Mouse (Mus musculus): Measurements from ENCODE around the gene Gart. TPM values are rescaled to one million over a fixed set of nuclear protein-coding genes. Genes with fewer than 3 reads are reported as not detected.

Gart gene
- polyA plus RNA-seq, 1 experiment: 27.6 TPM

DNA sequence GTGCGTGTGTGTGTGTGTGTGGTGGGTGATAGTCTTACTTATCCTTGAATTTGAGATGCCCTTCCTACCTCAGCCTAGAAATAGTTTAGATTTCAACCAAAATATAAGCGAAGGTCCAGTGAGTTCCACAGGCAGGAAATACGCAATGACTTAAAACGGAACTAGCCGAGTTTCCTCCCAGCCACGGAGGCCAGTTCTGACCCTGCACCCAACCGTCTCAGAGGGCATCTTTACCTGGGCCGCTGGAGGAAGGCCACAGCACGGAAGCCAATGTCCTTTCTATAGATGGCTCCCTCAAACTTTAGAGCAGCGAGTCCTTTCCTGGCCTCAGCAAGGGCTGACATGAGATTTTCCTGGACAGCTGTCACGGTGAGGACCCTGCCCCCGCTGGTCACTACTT is 13.1 kb downstream of the Gart start:
- H3K27ac ChIP-seq (ENCODE audit: insufficient read depth, low read depth, low read length): no peak overlapping the region
- no peak overlapping the region for H3K4me3 ChIP-seq (ENCODE audit: insufficient read depth, low read length)
- H3K4me1 ChIP-seq (ENCODE audit: control insufficient read depth, insufficient read depth, low read length): peaks cover 11% of the 10 kb centered on the region
- TF ChIP-seq POLR2A (IDR thresholded peaks at IDR 0.05; ENCODE audit: borderline replicate concordance, low read depth, low read length) (no peak), CTCF (IDR thresholded peaks at IDR 0.05; ENCODE audit: low read depth, low read length) (no peak)

DNA sequence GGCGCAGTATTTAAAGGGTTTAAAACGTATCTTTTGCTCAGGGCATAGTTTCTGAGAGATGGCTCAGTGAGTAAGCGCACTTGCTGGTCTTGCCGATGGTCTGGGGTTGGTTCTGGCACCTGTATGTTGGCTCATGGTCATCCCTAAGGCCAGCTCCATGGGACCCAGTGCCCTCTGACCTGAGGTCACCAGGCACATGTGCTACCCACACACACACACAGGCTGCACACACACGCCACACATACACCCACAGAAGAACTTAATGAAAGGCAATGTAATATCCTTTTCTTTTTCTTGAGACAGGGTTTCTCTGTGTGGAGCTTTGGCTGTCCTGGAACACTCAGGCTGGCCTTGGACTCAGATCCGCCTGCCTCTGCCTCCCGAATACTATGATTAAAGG is 13.8 kb downstream of the Gart start:
- Histone ChIP-seq H3K4me1 (ENCODE audit: control insufficient read depth, insufficient read depth, low read length) (peaks cover 17% of the 10 kb centered on the region), H3K27ac (ENCODE audit: insufficient read depth, low read depth, low read length) (no peak overlapping the region), H3K4me3 (ENCODE audit: insufficient read depth, low read length) (no peak overlapping the region)
- TF ChIP-seq CTCF (IDR thresholded peaks at IDR 0.05; ENCODE audit: low read depth, low read length) (no peak), POLR2A (IDR thresholded peaks at IDR 0.05; ENCODE audit: borderline replicate concordance, low read depth, low read length) (no peak)

DNA sequence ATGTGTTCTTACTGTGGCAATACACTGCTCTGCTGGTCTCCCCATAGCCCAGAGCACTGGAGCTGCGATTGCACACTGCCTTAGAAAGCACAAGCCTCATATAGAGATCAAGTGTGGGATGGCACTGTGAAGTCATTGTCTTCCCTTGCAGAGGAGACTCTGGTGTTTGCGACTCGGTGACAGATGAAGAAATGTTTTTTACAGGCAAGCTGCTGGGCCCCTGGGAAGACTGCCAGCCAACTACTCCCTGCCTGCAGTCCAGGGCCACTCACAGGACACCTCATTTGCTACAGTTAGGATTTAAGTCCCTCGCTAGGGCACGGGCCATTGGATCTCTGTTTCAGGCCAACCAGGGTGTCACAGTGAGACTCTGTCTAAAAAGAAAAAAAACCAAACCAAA is 14.3 kb downstream of the Gart start:
- TF ChIP-seq POLR2A (IDR thresholded peaks at IDR 0.05; ENCODE audit: borderline replicate concordance, low read depth, low read length) (no peak), CTCF (IDR thresholded peaks at IDR 0.05; ENCODE audit: low read depth, low read length) (no peak)
- peaks cover 17% of the 10 kb centered on the region for H3K4me1 ChIP-seq (ENCODE audit: control insufficient read depth, insufficient read depth, low read length)
- no peak overlapping the region for H3K4me3 ChIP-seq (ENCODE audit: insufficient read depth, low read length)
- H3K27ac ChIP-seq (ENCODE audit: insufficient read depth, low read depth, low read length): no peak overlapping the region

DNA sequence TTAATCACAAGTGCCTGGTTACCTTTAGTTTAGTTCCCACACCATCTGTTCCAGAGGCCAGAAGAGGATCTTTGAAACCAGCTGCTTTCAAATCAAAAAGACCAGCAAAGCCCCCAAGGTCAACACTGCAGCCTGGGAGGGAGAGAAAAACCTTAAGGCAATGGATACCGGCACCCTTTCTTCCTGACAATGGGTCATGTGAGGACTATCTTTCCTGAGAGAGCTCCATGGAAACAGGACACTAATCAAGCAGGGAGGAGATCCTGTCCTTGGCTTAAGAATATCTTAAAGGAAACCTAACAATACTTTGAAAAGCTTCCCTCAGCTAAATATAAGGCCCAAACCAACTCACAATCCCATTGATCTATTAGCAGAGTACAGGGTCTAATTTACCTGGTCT is 16.2 kb downstream of the Gart start:
- TF ChIP-seq CTCF (IDR thresholded peaks at IDR 0.05; ENCODE audit: low read depth, low read length) (no peak), POLR2A (IDR thresholded peaks at IDR 0.05; ENCODE audit: borderline replicate concordance, low read depth, low read length) (no peak)
- Histone ChIP-seq H3K4me3 (ENCODE audit: insufficient read depth, low read length) (no peak overlapping the region), H3K27ac (ENCODE audit: insufficient read depth, low read depth, low read length) (no peak overlapping the region), H3K4me1 (ENCODE audit: control insufficient read depth, insufficient read depth, low read length) (peaks cover 17% of the 10 kb centered on the region)

DNA sequence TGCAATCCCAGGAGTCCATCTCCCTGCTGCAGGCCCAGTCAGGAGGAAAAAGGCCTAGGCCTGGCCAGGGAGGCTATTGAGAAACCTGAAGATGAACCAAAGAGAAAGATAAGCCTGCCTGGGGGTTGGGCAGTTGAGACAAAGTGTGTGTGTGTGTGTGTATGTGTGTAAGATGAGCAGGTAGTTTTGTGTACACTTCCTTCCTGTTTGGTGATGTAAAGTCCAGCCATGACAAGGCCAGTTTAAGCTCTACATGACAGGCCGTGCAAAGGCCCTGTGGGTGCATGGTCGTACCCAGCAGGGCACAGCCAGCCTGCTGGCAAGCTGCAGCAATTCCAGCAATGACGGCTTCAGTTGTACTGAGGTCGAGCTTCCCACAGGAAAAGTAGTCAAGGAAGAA is 17.0 kb downstream of the Gart start:
- H3K4me1 ChIP-seq (ENCODE audit: control insufficient read depth, insufficient read depth, low read length): peaks cover 17% of the 10 kb centered on the region
- TF ChIP-seq POLR2A (IDR thresholded peaks at IDR 0.05; ENCODE audit: borderline replicate concordance, low read depth, low read length): no peak
- TF ChIP-seq CTCF (IDR thresholded peaks at IDR 0.05; ENCODE audit: low read depth, low read length): no peak
- no peak overlapping the region for H3K4me3 ChIP-seq (ENCODE audit: insufficient read depth, low read length)
- no peak overlapping the region for H3K27ac ChIP-seq (ENCODE audit: insufficient read depth, low read depth, low read length)

DNA sequence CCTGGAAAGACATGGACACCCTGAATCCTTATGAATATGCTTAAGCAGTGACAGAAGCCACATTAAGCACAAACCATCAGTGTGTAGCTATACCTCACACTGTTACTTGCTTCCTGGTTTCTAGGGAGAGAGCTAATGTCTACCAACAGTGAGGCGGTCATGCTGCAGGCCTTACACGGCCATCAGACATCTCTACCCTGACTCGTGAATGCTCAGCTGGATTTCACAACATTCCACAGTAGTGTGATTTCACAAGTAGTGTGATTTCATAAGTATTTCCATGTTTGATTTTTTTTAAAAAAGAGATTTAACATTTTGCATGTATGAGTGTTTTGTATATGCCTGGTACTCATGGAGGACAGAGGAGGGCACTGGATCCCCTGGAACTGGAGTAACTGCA is 18.1 kb downstream of the Gart start:
- H3K4me3 ChIP-seq (ENCODE audit: insufficient read depth, low read length): no peak overlapping the region
- no peak for TF ChIP-seq POLR2A (IDR thresholded peaks at IDR 0.05; ENCODE audit: borderline replicate concordance, low read depth, low read length)
- H3K27ac ChIP-seq (ENCODE audit: insufficient read depth, low read depth, low read length): no peak overlapping the region
- H3K4me1 ChIP-seq (ENCODE audit: control insufficient read depth, insufficient read depth, low read length): peaks cover 17% of the 10 kb centered on the region

DNA sequence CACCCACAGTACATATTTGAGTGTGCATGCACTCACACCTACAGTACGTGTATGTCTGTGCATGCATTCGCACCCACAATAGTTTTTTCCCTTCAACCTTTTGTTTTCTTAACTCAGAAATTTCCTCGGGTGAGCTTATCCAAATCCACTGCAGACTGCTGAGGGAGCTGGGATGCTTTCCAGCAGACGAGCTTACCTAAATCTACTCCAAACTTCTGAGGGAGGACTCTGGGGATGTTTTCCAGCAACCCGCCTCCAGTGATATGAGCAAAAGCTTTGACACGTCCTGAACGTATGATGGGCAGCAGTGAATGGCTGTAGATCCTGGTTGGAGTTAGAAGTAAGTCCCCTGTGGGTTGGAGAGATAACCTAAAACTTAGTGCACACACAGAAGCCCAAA is 18.9 kb downstream of the Gart start:
- Histone ChIP-seq H3K27ac (ENCODE audit: insufficient read depth, low read depth, low read length) (no peak overlapping the region), H3K4me3 (ENCODE audit: insufficient read depth, low read length) (no peak overlapping the region), H3K4me1 (ENCODE audit: control insufficient read depth, insufficient read depth, low read length) (peaks cover 22% of the 10 kb centered on the region)
- TF ChIP-seq POLR2A (IDR thresholded peaks at IDR 0.05; ENCODE audit: borderline replicate concordance, low read depth, low read length) (no peak), CTCF (IDR thresholded peaks at IDR 0.05; ENCODE audit: low read depth, low read length) (no peak)

DNA sequence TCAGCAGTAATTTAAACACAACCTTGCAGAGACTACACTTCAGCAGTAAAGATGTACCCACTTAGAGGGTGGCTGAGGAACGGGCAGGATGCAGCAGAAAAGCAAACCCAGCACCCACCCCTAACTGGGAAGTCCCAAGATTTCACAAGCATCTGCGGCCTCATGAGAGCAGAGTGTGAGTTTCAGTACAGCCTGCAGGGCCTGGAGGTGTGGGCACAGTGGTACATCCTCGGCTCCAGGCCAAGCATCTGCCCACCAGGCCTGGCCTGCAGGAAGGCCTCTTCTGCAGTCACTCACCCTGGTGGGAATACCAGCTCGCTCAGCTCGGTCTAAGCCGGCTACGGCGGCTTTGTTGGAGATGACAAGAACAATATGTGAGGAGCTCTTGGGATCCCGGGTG is 23.7 kb downstream of the Gart start:
- no peak for TF ChIP-seq CTCF (IDR thresholded peaks at IDR 0.05; ENCODE audit: low read depth, low read length)
- TF ChIP-seq POLR2A (IDR thresholded peaks at IDR 0.05; ENCODE audit: borderline replicate concordance, low read depth, low read length): no peak

DNA sequence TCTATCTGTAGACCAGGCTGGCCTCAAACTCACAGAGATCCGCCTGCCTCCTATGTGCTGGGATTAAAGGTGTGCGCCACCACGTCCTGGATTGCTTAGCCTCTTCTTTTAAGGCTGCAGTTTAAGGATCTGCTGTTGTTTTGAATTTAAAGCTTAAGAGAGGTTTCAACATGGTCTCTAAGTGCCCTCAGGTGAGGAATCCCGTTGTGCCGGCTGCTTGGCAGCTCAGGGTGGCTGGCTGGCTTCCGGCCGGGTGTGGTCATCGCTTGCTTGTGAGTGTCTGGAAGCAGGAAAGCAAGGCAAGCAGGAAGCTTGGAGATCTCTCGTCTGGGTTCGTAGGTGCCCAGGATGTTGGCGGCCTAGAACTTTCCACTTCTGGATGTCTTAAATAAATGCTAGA is 25.8 kb downstream of the Gart start:
- no peak overlapping the region for H3K27ac ChIP-seq (ENCODE audit: insufficient read depth, low read depth, low read length)
- no peak for TF ChIP-seq CTCF (IDR thresholded peaks at IDR 0.05; ENCODE audit: low read depth, low read length)
- no peak for TF ChIP-seq POLR2A (IDR thresholded peaks at IDR 0.05; ENCODE audit: borderline replicate concordance, low read depth, low read length)
- no peak overlapping the region for H3K4me3 ChIP-seq (ENCODE audit: insufficient read depth, low read length)
- H3K4me1 ChIP-seq (ENCODE audit: control insufficient read depth, insufficient read depth, low read length): peaks cover 11% of the 10 kb centered on the region

More for the DNA sequence above, 23.7 kb downstream of the Gart start:
- no peak overlapping the region for H3K27ac ChIP-seq (ENCODE audit: insufficient read depth, low read depth, low read length)
- no peak overlapping the region for H3K4me3 ChIP-seq (ENCODE audit: insufficient read depth, low read length)
- H3K4me1 ChIP-seq (ENCODE audit: control insufficient read depth, insufficient read depth, low read length): peaks cover 11% of the 10 kb centered on the region

DNA sequence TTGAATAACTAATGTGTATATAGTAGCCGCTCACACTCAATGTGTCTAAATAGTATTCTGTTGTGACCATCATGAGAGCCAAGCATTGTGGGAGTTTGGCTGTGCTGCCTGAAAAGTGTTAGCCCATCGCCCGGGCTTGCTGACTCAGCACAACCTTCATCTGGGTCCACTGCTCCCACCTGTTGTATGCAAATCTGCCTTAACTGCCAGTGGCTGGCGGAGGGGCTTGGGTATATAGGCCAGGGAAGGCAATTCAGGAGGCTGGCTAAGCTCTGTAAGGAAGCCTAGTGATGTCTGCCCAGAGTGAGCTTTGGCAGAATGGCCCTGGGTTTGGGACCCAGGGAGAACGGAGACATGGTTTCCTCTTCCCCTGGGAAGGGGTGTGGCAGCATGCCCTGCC is 26.6 kb downstream of the Gart start:
- TF ChIP-seq CTCF (IDR thresholded peaks at IDR 0.05; ENCODE audit: low read depth, low read length): no peak
- no peak for TF ChIP-seq POLR2A (IDR thresholded peaks at IDR 0.05; ENCODE audit: borderline replicate concordance, low read depth, low read length)
- no peak overlapping the region for H3K4me3 ChIP-seq (ENCODE audit: insufficient read depth, low read length)
- H3K27ac ChIP-seq (ENCODE audit: insufficient read depth, low read depth, low read length): no peak overlapping the region
- peaks cover 11% of the 10 kb centered on the region for H3K4me1 ChIP-seq (ENCODE audit: control insufficient read depth, insufficient read depth, low read length)
